Mouse (Mus musculus): ENCODE measurements at regions not wholly inside any gene's neighbourhood (a gene's known extent, or its start where the extent isn't known, plus 50 kb on each side); places are given as distances from the start of the nearest gene placed in this dataset.

DNA sequence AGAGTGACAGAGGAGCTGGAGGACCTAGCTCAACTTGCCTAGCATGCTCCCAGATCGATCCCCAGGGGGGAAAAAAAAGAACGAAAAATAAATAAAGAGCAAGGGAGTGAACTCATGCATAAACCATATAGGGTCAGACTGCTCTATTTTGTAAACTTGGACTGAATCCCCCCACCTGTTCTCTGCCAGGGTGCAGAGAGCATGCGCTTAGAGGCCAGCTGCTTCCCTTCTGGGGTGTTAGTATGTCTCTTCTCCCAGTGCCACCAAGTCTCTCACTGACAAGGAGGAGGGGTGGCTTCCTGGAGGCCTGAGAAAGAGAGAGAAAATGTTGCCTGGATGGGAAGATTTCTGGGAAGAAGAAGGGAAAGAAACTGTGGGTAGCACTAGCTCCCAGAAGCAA lies 76.1 kb downstream of the Sik1 start:
- Histone ChIP-seq H3K4me3 (no peak overlapping the region), H3K36me3 (no peaks in the 10 kb centered on the region), H3K4me1 (peaks cover 46% of the 10 kb centered on the region), H3K9me3 (no peaks in the 10 kb centered on the region), H3K4me2 (no peak overlapping the region), H3K27me3 (no peaks in the 10 kb centered on the region), H3K27ac (0 out of 2 replicates have a peak overlapping the region, but pooled peaks have one; percentile 10), H3K9ac (no peak overlapping the region)
- no peak for ATAC-seq (ENCODE audit: borderline replicate concordance, extremely low read depth, low FRiP score, low TSS enrichment)
- WGBS: 48% methylated on average over 3 of the region's 3 CpGs

DNA sequence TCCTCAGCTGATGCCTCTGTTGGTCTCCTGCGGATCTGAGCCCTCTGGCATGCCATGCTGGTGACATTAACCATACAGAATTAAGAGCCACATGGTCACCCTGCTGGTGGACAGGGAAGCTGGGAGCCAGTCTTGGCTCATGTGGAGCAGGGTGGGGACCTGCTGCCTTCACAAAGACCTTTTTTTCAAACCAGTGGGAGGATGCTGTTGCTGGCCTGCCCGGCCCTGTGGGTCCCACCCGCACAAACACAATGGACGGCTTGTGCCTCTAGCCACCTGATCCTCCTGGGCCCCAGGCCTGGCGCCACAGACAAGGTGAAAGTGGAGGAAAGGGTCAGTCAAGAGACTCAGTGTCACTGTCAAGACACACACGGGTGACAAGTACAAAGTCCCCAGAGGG lies 73.4 kb downstream of the Sik1 start:
- WGBS: 74% methylated on average over 6 of the region's 6 CpGs
- no peaks in the 10 kb centered on the region for H3K9me3 ChIP-seq
- H3K36me3 ChIP-seq: no peaks in the 10 kb centered on the region
- no peak overlapping the region for H3K9ac ChIP-seq
- H3K27me3 ChIP-seq: no peaks in the 10 kb centered on the region
- peaks cover 24% of the 10 kb centered on the region for H3K4me1 ChIP-seq
- no peak overlapping the region for H3K4me2 ChIP-seq
- no peak overlapping the region for H3K27ac ChIP-seq
- ATAC-seq (ENCODE audit: borderline replicate concordance, extremely low read depth, low FRiP score, low TSS enrichment): no peak
- no peak overlapping the region for H3K4me3 ChIP-seq

DNA sequence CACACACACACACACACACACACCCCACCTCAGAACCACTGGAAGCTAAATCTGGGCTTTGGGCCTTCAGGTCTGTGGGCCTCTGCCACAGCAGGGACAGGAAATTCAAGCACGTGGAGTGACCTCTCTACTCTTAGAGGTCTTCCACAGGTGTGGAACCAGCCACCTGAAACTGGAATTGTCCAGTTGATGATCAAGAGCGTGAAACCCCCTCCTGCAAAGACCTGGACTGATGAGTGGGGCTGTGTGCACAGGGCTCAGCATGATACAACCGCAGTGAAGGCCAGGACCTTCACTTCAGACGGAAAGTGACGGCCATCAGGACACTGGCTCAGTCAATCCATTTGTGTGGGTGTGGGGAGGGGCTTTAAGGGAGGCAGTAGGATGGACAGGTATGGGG lies 72.5 kb downstream of the Sik1 start:
- WGBS: 95% methylated on average over 5 of the region's 5 CpGs
- ATAC-seq (ENCODE audit: borderline replicate concordance, extremely low read depth, low FRiP score, low TSS enrichment): no peak
- Histone ChIP-seq H3K27ac (no peak overlapping the region), H3K36me3 (no peaks in the 10 kb centered on the region), H3K9ac (no peak overlapping the region), H3K4me1 (peaks cover 16% of the 10 kb centered on the region), H3K4me3 (no peak overlapping the region), H3K27me3 (no peaks in the 10 kb centered on the region), H3K4me2 (no peak overlapping the region), H3K9me3 (no peaks in the 10 kb centered on the region)

DNA sequence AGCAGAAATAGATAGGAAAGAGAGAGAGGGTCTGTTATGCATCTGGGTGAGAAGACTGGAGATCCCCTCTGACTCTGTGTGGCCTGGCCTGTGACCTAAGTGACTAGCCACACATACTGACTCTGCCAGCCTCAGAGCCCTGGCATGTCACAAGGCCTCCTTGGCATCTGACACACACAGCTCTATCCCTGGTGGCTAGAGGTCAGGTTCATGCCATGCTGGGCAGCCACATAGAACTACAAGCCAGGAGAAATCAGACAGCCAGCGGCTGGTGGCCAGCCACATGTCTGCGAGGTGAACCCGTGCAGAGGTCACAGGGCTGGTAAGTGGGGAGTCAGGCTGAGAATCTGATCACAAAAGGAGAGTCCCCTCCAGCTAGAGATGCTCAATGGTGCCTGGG lies 67.3 kb downstream of the Sik1 start:
- 81% methylated on average over 3 of the region's 3 CpGs for WGBS
- no peaks in the 10 kb centered on the region for H3K9me3 ChIP-seq
- no peak for ATAC-seq (ENCODE audit: borderline replicate concordance, extremely low read depth, low FRiP score, low TSS enrichment)
- H3K4me1 ChIP-seq: peaks cover 39% of the 10 kb centered on the region
- no peak overlapping the region for H3K4me2 ChIP-seq
- no peak overlapping the region for H3K4me3 ChIP-seq
- H3K27me3 ChIP-seq: no peaks in the 10 kb centered on the region
- no peak overlapping the region for H3K27ac ChIP-seq
- no peaks in the 10 kb centered on the region for H3K36me3 ChIP-seq
- H3K9ac ChIP-seq: no peak overlapping the region

DNA sequence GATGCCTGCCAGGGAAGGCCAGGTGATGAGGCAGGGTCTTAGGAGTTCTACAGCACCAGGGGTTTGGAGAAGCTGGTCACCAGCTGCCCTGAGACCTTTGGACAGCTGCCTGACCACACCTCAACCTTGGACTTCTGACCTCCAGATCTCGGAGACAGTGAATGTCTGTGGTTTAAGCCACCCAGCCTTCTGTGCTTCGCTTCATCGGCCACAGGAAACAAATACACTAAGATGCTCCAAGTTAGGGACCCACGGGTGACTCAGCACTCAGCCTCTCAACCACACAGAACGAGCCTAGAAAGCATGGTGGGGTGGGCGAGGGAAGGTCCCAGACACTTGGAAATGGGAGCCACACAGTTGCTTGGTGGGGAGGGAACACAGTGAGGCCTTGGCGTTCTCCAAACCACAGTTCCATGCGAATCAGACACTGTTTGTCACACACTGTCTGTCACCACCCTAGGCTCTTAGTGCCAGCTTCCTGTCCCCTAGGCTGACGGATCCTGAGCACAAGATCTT lies 66.5 kb downstream of the Sik1 start:
- ATAC-seq (ENCODE audit: borderline replicate concordance, extremely low read depth, low FRiP score, low TSS enrichment): no peak
- H3K27me3 ChIP-seq: no peaks in the 10 kb centered on the region
- H3K4me2 ChIP-seq: no peak overlapping the region
- no peaks in the 10 kb centered on the region for H3K9me3 ChIP-seq
- 66% methylated on average over 9 of the region's 9 CpGs for WGBS
- peaks cover 46% of the 10 kb centered on the region for H3K4me1 ChIP-seq
- no peak overlapping the region for H3K4me3 ChIP-seq
- H3K36me3 ChIP-seq: no peaks in the 10 kb centered on the region
- H3K27ac ChIP-seq: 0 out of 2 replicates have a peak overlapping the region, but pooled peaks have one; percentile 36
- no peak overlapping the region for H3K9ac ChIP-seq

DNA sequence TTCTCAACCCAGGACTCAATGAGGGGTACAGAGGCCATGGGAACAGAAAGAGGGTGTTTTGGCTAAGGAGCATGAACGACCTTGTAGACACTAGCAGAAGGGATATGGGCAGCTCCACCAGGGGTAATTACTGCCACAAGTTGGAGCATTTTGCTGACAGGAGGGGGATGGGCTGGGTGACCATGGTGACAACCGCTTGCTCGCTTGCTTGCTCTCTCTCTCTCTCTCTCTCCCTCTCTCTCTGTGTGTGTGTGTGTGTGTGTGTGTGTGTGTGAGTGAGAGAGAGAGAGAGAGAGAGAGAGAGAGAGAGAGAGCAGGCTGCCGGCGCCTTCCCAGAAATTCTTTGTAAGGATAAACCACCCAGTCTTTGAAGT lies 65.7 kb downstream of the Sik1 start:
- 10% methylated on average over 5 of the region's 5 CpGs for WGBS
- no peaks in the 10 kb centered on the region for H3K27me3 ChIP-seq
- H3K27ac ChIP-seq: 0 out of 2 replicates have a peak overlapping the region, but pooled peaks have one; percentile 36
- no peak overlapping the region for H3K4me3 ChIP-seq
- peaks cover 53% of the 10 kb centered on the region for H3K4me1 ChIP-seq
- no peaks in the 10 kb centered on the region for H3K36me3 ChIP-seq
- no peak; the same call in 1 of the 2 replicates for ATAC-seq (ENCODE audit: borderline replicate concordance, extremely low read depth, low FRiP score, low TSS enrichment)
- H3K9me3 ChIP-seq: no peaks in the 10 kb centered on the region
- no peak overlapping the region for H3K9ac ChIP-seq
- no peak overlapping the region for H3K4me2 ChIP-seq

DNA sequence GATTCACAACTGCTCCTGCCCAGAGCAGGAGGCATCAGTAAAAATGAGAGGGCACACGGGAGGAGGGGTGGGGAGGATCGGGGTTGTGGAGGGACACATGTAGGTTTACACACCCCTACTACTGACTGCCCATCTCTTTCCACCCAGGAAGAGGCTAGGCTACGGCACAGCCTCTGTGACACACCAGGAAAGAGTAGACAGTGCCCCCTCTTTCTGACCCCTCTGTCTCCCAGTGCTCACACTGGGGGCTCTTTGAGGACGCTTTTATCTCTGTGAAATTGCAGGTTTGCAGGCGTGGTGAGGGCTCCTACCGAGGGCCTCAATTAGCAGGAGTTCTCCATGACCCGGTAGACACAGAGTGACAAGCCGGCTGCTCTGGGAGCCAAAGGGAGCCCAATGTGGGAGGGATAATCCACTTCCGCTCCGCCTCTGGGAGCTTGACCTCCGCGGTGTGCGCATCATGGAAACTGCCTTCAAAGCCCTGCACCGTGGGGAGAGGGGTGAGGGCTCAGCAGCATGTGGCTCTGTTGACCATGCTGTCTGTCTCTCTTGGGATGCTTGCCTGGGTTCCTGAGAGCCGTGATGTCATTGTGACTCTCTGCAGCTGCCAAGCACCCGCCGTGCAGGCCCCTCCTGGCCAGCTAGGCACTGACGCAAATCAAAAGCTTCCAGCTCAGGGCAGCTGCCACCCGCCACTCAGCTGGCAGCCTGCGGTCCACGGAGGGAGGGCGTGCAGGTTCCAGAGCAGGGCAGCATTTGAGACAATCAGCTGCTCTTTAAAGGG lies 65.1 kb downstream of the Sik1 start:
- no peak overlapping the region for H3K4me2 ChIP-seq
- H3K36me3 ChIP-seq: no peaks in the 10 kb centered on the region
- no peak overlapping the region for H3K9ac ChIP-seq
- WGBS: 12% methylated on average over 22 of the region's 22 CpGs
- ATAC-seq (ENCODE audit: borderline replicate concordance, extremely low read depth, low FRiP score, low TSS enrichment): peak; percentile 62; the same call in 1 of the 2 replicates
- H3K4me1 ChIP-seq: peaks cover 55% of the 10 kb centered on the region
- H3K9me3 ChIP-seq: no peaks in the 10 kb centered on the region
- no peaks in the 10 kb centered on the region for H3K27me3 ChIP-seq
- no peak overlapping the region for H3K4me3 ChIP-seq
- peak overlapping the region; percentile 36; the same call in 1 of the 2 replicates for H3K27ac ChIP-seq

DNA sequence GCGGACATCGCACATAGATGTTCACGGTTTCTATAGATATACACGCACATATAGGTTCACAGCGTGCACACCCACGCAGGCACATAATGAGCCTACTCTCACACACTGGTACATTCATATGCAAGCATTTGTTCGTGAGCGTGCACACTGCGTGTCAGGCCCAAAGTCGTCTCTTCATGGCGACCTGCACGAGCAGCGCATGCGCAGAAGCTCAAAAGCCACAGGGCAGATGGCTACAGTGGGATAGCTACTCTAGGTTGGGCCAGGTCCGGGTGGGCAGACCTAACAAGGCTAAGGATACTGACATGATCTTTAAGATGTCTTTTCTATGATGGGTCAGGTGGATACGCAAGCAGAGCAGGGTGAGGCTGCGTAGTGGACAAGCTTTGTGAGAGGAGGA lies 63.9 kb downstream of the Sik1 start:
- ATAC-seq (ENCODE audit: borderline replicate concordance, extremely low read depth, low FRiP score, low TSS enrichment): no peak
- no peak overlapping the region for H3K4me3 ChIP-seq
- H3K4me2 ChIP-seq: no peak overlapping the region
- 96% methylated on average over 17 of the region's 17 CpGs for WGBS
- peaks cover 55% of the 10 kb centered on the region for H3K4me1 ChIP-seq
- H3K36me3 ChIP-seq: no peaks in the 10 kb centered on the region
- H3K9me3 ChIP-seq: no peaks in the 10 kb centered on the region
- no peak overlapping the region for H3K9ac ChIP-seq
- no peaks in the 10 kb centered on the region for H3K27me3 ChIP-seq
- H3K27ac ChIP-seq: no peak overlapping the region

DNA sequence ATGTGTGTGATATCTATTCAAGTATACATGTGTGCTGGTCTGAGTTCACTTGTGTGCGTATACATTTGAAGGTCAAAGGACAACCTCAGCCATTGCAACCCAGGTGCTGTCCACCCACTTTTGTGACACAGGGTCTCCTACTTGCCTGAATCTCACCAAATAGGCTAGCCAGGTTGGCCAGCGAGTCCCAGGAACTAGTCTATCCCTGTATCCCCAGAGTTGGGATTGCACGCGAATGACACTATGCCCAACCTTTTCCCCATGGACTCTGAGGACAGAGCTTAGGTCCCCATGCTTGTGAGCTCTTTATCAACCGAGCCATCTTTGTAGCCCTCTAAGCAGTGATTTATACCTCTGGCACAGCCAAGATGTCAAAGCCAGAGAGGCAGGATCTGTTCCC lies 62.6 kb downstream of the Sik1 start:
- Histone ChIP-seq H3K4me3 (no peak overlapping the region), H3K9me3 (no peaks in the 10 kb centered on the region), H3K36me3 (no peaks in the 10 kb centered on the region), H3K4me2 (no peak overlapping the region), H3K27me3 (no peaks in the 10 kb centered on the region), H3K4me1 (peaks cover 55% of the 10 kb centered on the region), H3K27ac (peak overlapping the region; percentile 92), H3K9ac (no peak overlapping the region)
- WGBS: 85% methylated on average over 5 of the region's 5 CpGs
- ATAC-seq (ENCODE audit: borderline replicate concordance, extremely low read depth, low FRiP score, low TSS enrichment): no peak

DNA sequence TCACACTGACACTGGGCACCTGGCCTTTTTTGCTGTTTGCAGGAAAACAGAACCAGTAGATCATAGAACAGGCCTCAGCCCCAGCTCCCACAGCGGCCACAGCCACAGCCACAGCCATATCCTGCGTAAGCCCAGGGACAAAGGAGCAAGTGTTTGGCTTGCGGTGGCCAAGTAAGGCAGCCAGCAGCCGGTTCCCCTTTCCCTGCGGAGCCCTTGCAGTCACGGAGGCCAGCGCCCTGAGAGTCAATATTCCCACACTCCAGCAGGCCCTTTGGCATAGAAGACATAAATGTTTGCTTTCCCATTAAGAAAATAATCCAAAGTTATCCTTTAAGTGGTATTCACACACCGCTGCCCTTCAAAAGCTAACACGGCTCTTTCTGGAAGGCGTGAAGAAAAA lies 62.1 kb downstream of the Sik1 start:
- Histone ChIP-seq H3K27me3 (no peaks in the 10 kb centered on the region), H3K4me2 (no peak overlapping the region), H3K36me3 (no peaks in the 10 kb centered on the region), H3K27ac (peak overlapping the region; percentile 92), H3K9ac (no peak overlapping the region), H3K4me3 (no peak overlapping the region), H3K9me3 (no peaks in the 10 kb centered on the region), H3K4me1 (peaks cover 55% of the 10 kb centered on the region)
- ATAC-seq (ENCODE audit: borderline replicate concordance, extremely low read depth, low FRiP score, low TSS enrichment): peak; percentile 66; the same call in 1 of the 2 replicates
- WGBS: 55% methylated on average over 10 of the region's 10 CpGs

DNA sequence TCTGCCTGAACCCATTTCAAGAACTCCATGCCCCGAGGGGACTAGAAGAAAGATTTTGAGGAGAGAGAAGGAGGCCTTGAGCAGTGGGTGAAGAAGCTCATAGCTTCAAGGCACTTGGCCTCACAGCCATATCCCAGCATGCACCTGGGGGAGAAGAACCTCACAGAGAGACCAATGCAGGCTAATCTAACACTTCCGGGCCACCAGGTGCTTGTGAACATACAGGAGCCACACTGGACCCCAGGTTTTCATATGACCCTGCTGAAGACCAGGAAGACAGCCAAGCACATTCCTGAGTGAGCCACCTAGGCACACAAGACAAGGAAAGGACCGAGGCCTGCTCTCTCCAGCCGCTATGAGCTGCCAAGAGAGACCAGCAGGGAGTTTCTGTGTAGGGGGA lies 61.6 kb downstream of the Sik1 start:
- WGBS: 59% methylated on average over 4 of the region's 4 CpGs

More for the DNA sequence above, 61.6 kb downstream of the Sik1 start:
- Histone ChIP-seq H3K4me2 (no peak overlapping the region), H3K9ac (no peak overlapping the region), H3K4me1 (peaks cover 54% of the 10 kb centered on the region), H3K36me3 (no peaks in the 10 kb centered on the region), H3K4me3 (no peak overlapping the region), H3K9me3 (no peaks in the 10 kb centered on the region), H3K27ac (peak overlapping the region; percentile 92), H3K27me3 (no peaks in the 10 kb centered on the region)
- no peak for ATAC-seq (ENCODE audit: borderline replicate concordance, extremely low read depth, low FRiP score, low TSS enrichment)

Data from lung, embryonic 15.5 days (tissue).